Mouse (Mus musculus) cortical plate, adult 2 months (tissue): ENCODE measurements around the gene Adad2.

Experiments used
- CTCF ChIP-seq: fragments of 200-500 bp; IDR thresholded peaks from 2 replicates; pipeline ENCODE4 v1.5.1; 2011; ENCODE audit warnings: mild to moderate bottlenecking, control low read depth, low read length; ENCODE audit not compliant: insufficient read depth; ENCODE audit errors: extremely low read depth
- POLR2A ChIP-seq: fragments of 200-500 bp; IDR thresholded peaks from 2 replicates; pipeline ENCODE4 v1.6.1; 2011; ENCODE audit warnings: mild to moderate bottlenecking, low read length, control low read depth; ENCODE audit not compliant: insufficient read depth; ENCODE audit errors: extremely low read depth

GRCm38 (mm10) chr8:119616811-119617210 is 4.3 kb downstream of the Adad2 start:
- TF ChIP-seq POLR2A (no peak), CTCF (no peak)
